Mouse (Mus musculus): ENCODE data around the gene Cdk6. TPM values are rescaled to one million over a fixed set of nuclear protein-coding genes. Genes with fewer than 3 reads are reported as not detected.

Cdk6 gene
- polyA plus RNA-seq, 1 experiment from 2014 or later: 21.8 TPM

GRCm38 (mm10) chr5:3500957-3501563 lies 159.8 kb downstream of the Cdk6 start:
- H3K27me3 ChIP-seq: no peaks in the 10 kb centered on the region
- POLR2A ChIA-PET: no interaction called here
- no peak for DNase-seq (ENCODE audit: low read depth, low spot score)
- CTCF ChIA-PET: interaction anchor here (2.6 kb wide), 3 partner anchors 12 to 23 kb away, joined by 7 to 10 read pairs (median 8); no protein-coding TSS in a partner anchor
- in situ Hi-C loops (cut with MboI; ENCODE audit: low pct_unique_long_range_greater_than_20kb): loop anchor here (5.0 kb wide), 2 partner anchors 159 to 349 kb away; partner anchors contain the start of gene Cdk6
- no peak for TF ChIP-seq CTCF (IDR thresholded peaks at IDR 0.05)
- no peak for ATAC-seq

- ATAC-seq (peak; percentile 75), DNase-seq (ENCODE audit: low read depth, low spot score) (peak; percentile 92)
These were observed 160.3 kb downstream of the Cdk6 start for GRCm38 (mm10) chr5:3501564-3502001.

GRCm38 (mm10) chr5:3502610-3503350 lies 161.5 kb downstream of the Cdk6 start:
- H3K27me3 ChIP-seq: no peaks in the 10 kb centered on the region
- ChIA-PET POLR2A (no interaction called here), CTCF (interaction anchor here (1.1 to 2.6 kb wide), 3 partner anchors 9 to 13 kb away, joined by 3 to 10 read pairs (median 5); no protein-coding TSS in a partner anchor)
- in situ Hi-C loops (cut with MboI; ENCODE audit: low pct_unique_long_range_greater_than_20kb): loop anchor here (5.0 kb wide), 2 partner anchors 160 to 350 kb away; partner anchors contain the start of gene Cdk6
- ATAC-seq: peak; percentile 77
- DNase-seq (ENCODE audit: low read depth, low spot score): peak; percentile 87
- no peak for TF ChIP-seq CTCF (IDR thresholded peaks at IDR 0.05)

More at GRCm38 (mm10) chr5:3501564-3502001, 160.3 kb downstream of the Cdk6 start:
- ChIA-PET CTCF (interaction anchor here (2.6 kb wide), 1 partner anchor 15 kb away, joined by 10 read pairs; no protein-coding TSS in a partner anchor), POLR2A (interaction anchor here (0.5 to 0.6 kb wide), 2 partner anchors 11 to 97 kb away, joined by 3 to 6 read pairs; no protein-coding TSS in a partner anchor)
- in situ Hi-C loops (cut with MboI; ENCODE audit: low pct_unique_long_range_greater_than_20kb): loop anchor here (5.0 kb wide), 2 partner anchors 159 to 349 kb away; partner anchors contain the start of gene Cdk6
- no peak for TF ChIP-seq CTCF (IDR thresholded peaks at IDR 0.05)
- no peaks in the 10 kb centered on the region for H3K27me3 ChIP-seq

GRCm38 (mm10) chr5:3503373-3503772 lies 162.1 kb downstream of the Cdk6 start:
- in situ Hi-C loops (cut with MboI; ENCODE audit: low pct_unique_long_range_greater_than_20kb): loop anchor here (5.0 kb wide), 2 partner anchors 161 to 351 kb away; partner anchors contain the start of gene Cdk6
- ATAC-seq (no peak), DNase-seq (ENCODE audit: low read depth, low spot score) (no peak)
- ChIA-PET CTCF (interaction anchor here (1.1 to 2.6 kb wide), 3 partner anchors 8 to 13 kb away, joined by 3 to 10 read pairs (median 5); no protein-coding TSS in a partner anchor), POLR2A (no interaction called here)
- no peak for TF ChIP-seq CTCF (IDR thresholded peaks at IDR 0.05)
- H3K27me3 ChIP-seq: no peaks in the 10 kb centered on the region

DNA sequence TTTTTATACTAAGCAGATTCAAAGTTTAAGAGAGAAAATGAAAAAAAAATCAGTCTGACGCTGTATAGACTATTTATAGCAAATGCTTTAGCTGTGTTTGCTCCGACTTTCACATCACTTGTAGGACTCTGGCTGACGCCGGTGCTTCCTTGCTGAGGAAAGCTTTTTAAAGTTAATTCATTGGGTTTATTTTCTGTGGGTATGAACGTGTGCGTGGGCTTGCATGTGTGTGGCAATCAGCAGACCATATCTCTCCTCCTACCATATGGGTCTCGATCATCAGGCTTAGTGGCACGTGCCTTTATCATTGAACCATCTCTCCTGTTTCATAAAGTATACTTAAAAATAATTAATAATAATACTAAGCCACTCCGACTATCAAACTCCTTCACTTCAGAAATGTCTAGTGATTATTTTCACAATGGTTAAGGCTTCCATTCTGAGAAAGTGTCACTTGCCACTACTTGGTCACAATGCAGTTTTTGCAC lies 162.6 kb downstream of the Cdk6 start:
- DNase-seq (ENCODE audit: low read depth, low spot score) (no peak), ATAC-seq (no peak)
- in situ Hi-C loops (cut with MboI; ENCODE audit: low pct_unique_long_range_greater_than_20kb): loop anchor here (5.0 kb wide), 2 partner anchors 162 to 352 kb away; partner anchors contain the start of gene Cdk6
- TF ChIP-seq CTCF (IDR thresholded peaks at IDR 0.05): no peak
- ChIA-PET POLR2A (no interaction called here), CTCF (interaction anchor here (1.1 to 2.6 kb wide), 2 partner anchors 10 to 12 kb away, joined by 3 to 10 read pairs; no protein-coding TSS in a partner anchor)
- H3K27me3 ChIP-seq: no peaks in the 10 kb centered on the region

- ATAC-seq (no peak), DNase-seq (ENCODE audit: low read depth, low spot score) (no peak)
- no peaks in the 10 kb centered on the region for H3K27me3 ChIP-seq
- CTCF ChIA-PET: no interaction called here
- no peak for TF ChIP-seq CTCF (IDR thresholded peaks at IDR 0.05)
- POLR2A ChIA-PET: no interaction called here
- in situ Hi-C loops (cut with MboI; ENCODE audit: low pct_unique_long_range_greater_than_20kb): loop anchor here (5.0 kb wide), 2 partner anchors 162 to 352 kb away; partner anchors contain the start of gene Cdk6
These were observed 163.2 kb downstream of the Cdk6 start for GRCm38 (mm10) chr5:3504453-3504852.

- ATAC-seq (no peak), DNase-seq (ENCODE audit: low read depth, low spot score) (no peak)
- H3K27me3 ChIP-seq: no peaks in the 10 kb centered on the region
- ChIA-PET POLR2A (no interaction called here), CTCF (interaction anchor here (1.0 to 1.5 kb wide), 2 partner anchors 11 to 167 kb away, joined by 3 to 6 read pairs; no protein-coding TSS in a partner anchor)
- in situ Hi-C loops (cut with MboI; ENCODE audit: low pct_unique_long_range_greater_than_20kb): no loop called here
- no peak for TF ChIP-seq CTCF (IDR thresholded peaks at IDR 0.05)
These were observed 164.3 kb downstream of the Cdk6 start for GRCm38 (mm10) chr5:3505553-3505952.

DNA sequence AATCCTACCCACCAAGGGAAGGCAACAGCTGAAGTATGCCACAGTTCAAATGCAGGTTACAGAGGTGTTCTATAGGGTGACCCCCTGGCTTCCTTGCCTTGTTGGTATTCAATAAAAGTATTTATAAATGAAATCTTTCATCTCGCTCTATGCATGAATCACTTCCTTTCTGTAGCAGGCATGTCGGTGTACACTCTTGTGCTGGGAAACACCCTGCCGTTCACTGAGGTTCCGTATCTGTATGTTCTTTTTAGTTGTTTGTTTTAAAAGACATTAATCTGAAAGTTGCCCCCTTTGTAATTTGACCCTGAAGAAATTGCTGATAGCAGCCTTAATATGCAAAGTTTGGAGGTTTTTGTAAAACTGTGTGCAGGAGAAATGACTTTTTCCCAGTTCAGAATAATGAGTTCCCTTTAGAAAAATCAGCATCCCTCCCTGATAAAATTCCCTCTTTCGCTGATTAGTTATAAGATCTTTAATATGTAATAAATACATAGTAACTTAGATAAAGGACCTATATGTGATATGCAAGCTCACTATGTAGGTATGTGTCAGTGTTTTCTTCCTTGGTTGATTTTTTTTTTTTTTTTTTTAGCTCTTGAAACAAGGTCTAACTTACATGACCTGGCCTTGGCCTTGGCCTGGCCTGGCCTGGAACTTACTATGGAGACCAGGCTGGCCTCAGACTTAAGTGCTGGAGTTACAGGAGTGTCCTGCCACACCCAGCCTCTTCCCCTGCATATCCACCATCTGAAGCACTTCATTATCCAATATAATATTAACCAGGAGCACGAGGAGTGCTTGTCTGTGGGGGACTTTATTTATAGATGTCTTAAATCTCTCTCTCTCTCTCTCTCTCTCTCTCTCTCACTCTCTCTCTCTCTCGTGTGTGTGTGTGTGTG lies 167.4 kb downstream of the Cdk6 start:
- POLR2A ChIA-PET: interaction anchor here (0.6 to 1.1 kb wide), 2 partner anchors 12 to 183 kb away, joined by 3 read pairs; no protein-coding TSS in a partner anchor
- no peak for TF ChIP-seq CTCF (IDR thresholded peaks at IDR 0.05)
- in situ Hi-C loops (cut with MboI; ENCODE audit: low pct_unique_long_range_greater_than_20kb): no loop called here
- CTCF ChIA-PET: interaction anchor here (0.9 kb wide), 1 partner anchor 9 kb away, joined by 3 read pairs; no protein-coding TSS in a partner anchor
- DNase-seq (ENCODE audit: low read depth, low spot score): no peak
- no peak for ATAC-seq
- no peaks in the 10 kb centered on the region for H3K27me3 ChIP-seq

GRCm38 (mm10) chr5:3509503-3509902 lies 168.2 kb downstream of the Cdk6 start:
- ATAC-seq (no peak), DNase-seq (ENCODE audit: low read depth, low spot score) (no peak)
- no peak for TF ChIP-seq CTCF (IDR thresholded peaks at IDR 0.05)
- no peaks in the 10 kb centered on the region for H3K27me3 ChIP-seq
- POLR2A ChIA-PET: no interaction called here
- CTCF ChIA-PET: interaction anchor here (1.0 kb wide), 1 partner anchor 286 kb away, joined by 3 read pairs; no protein-coding TSS in a partner anchor
- in situ Hi-C loops (cut with MboI; ENCODE audit: low pct_unique_long_range_greater_than_20kb): no loop called here

Measured in Patski (cell line).